Mouse (Mus musculus) brain, adult 10 weeks (tissue): ENCODE data around the gene Tas2r109. TPM values are rescaled to one million over a fixed set of nuclear protein-coding genes. Genes with fewer than 3 reads are reported as not detected.

ENCODE experiments used
- polyA plus RNA-seq: library from polyadenylated mRNA; stranded (reverse); fragments of 350-450 nt; fragmentation: Illumina TruSeq; extraction: RNeasy Lipid Tissue Mini Kit (QIAGEN cat#74804); gene quantifications from one replicate; pipeline ENCODE4 v1.2.3, GENCODE M21; 2015; ENCODE audit warnings: low read depth, low replicate concordance

Tas2r109 gene
- polyA plus RNA-seq, result not detected

GRCm38 (mm10) chr6:132980865-132981264 is at the start of gene Tas2r109:
Gene Tas2r109 (minus strand): TSS chr6:132980965.

GRCm38 (mm10) chr6:132957819-132958218 is 22.9 kb downstream of the Tas2r109 start, which contains the start of gene Tas2r131:
Gene Tas2r131 (minus strand): TSS chr6:132957919.

GRCm38 (mm10) chr6:132950802-132951201 is 30.0 kb downstream of the Tas2r109 start, which contains the start of gene Tas2r129:
Gene Tas2r129 (plus strand): TSS chr6:132951102.

Other genes starting within 250 kb of the Tas2r109 start
- not detected for gene Tas2r115, start 242.9 kb downstream of the Tas2r109 start, polyA plus RNA-seq
- gene Tas2r124, start 226.2 kb downstream of the Tas2r109 start, polyA plus RNA-seq, result not detected
- gene Tas2r102, start 218.8 kb downstream of the Tas2r109 start, polyA plus RNA-seq, result not detected
- gene Tas2r136, start 202.8 kb downstream of the Tas2r109 start, polyA plus RNA-seq, result not detected
- gene Tas2r117, start 178.1 kb downstream of the Tas2r109 start, polyA plus RNA-seq, result not detected
- gene Tas2r123, start 133.8 kb downstream of the Tas2r109 start, polyA plus RNA-seq, result not detected
- not detected for gene Tas2r116, start 125.5 kb downstream of the Tas2r109 start, polyA plus RNA-seq
- gene Tas2r110, start 113.0 kb downstream of the Tas2r109 start, polyA plus RNA-seq, result not detected
- not detected for gene Tas2r113, start 88.0 kb downstream of the Tas2r109 start, polyA plus RNA-seq
- gene Tas2r125, start 71.3 kb downstream of the Tas2r109 start, polyA plus RNA-seq, result not detected
- not detected for gene Tas2r129, start 29.9 kb downstream of the Tas2r109 start, polyA plus RNA-seq
- not detected for gene Tas2r131, start 23.0 kb downstream of the Tas2r109 start, polyA plus RNA-seq
- not detected for gene Tas2r103, start 56.1 kb upstream of the Tas2r109 start, polyA plus RNA-seq
- not detected for gene Tas2r140, start 74.9 kb upstream of the Tas2r109 start, polyA plus RNA-seq
- 146 TPM for gene Smim10l1, start 123.9 kb upstream of the Tas2r109 start, polyA plus RNA-seq